Mouse (Mus musculus) neural tube, embryonic 14.5 days (tissue): ENCODE data around the gene Ndfip2. TPM values are rescaled to one million over a fixed set of nuclear protein-coding genes. Genes with fewer than 3 reads are reported as not detected.
A peak's percentile ranks its signal among the peaks of the same experiment; 100 is the strongest.

Source experiments
- ATAC-seq: fragments of 200-750 bp; cut with Nextera tagmentation; 2 replicates; pipeline ENCODE4 v1.8.0; 2017; ENCODE audit warnings: low read depth, mild to moderate bottlenecking, moderate TSS enrichment, moderate library complexity
- H3K27ac ChIP-seq: fragments of 300-500 bp; sonication (generic); 2 replicates; pipeline ENCODE4 v1.5.1; 2014; ENCODE audit warnings: low read depth, mild to moderate bottlenecking, control low read depth, low read length, moderate library complexity, mixed read lengths
- H3K27me3 ChIP-seq: fragments of 300-500 bp; sonication (generic); 2 replicates; pipeline ENCODE4 v1.6.1; 2014; ENCODE audit warnings: low read length; ENCODE audit not compliant: control insufficient read depth, insufficient read depth
- H3K36me3 ChIP-seq: fragments of 300-500 bp; sonication (generic); 2 replicates; pipeline ENCODE4 v1.6.1; 2014; ENCODE audit warnings: low read length, mixed read lengths; ENCODE audit not compliant: control insufficient read depth, insufficient read depth
- H3K4me1 ChIP-seq: fragments of 300-500 bp; sonication (generic); 2 replicates; pipeline ENCODE4 v1.6.1; 2014; ENCODE audit warnings: low read length; ENCODE audit not compliant: control insufficient read depth, insufficient read depth
- H3K4me2 ChIP-seq: fragments of 300-500 bp; sonication (generic); 2 replicates; pipeline ENCODE4 v1.6.1; 2014; ENCODE audit warnings: mild to moderate bottlenecking, low read depth, low read length, control low read depth
- H3K4me3 ChIP-seq: fragments of 300-500 bp; sonication (generic); 2 replicates; pipeline ENCODE4 v1.5.1; 2014; ENCODE audit warnings: low read depth, low read length, control low read depth, mixed read lengths
- H3K9ac ChIP-seq: fragments of 300-500 bp; sonication (generic); replicated peaks from 2 replicates; pipeline ENCODE4 v1.6.1; 2014; ENCODE audit warnings: low read depth, mild to moderate bottlenecking, control low read depth, low read length, mixed read lengths
- H3K9me3 ChIP-seq: fragments of 300-500 bp; sonication (generic); 2 replicates; pipeline ENCODE4 v1.6.1; 2016; ENCODE audit warnings: low read length; ENCODE audit not compliant: control insufficient read depth
- WGBS: fragments of 180-500 bp; shearing (Covaris S2); extraction: QIAGEN DNeasy Blood & Tissue Kit; methylation state at CpG from one replicate; pipeline ENCODE4 v1.1.7; 2014; 5-methylcytosine and 5-hydroxymethylcytosine counted together
- polyA plus RNA-seq: library from polyadenylated mRNA; unstranded; fragments of >200 nt; fragmentation: Nextera tagmentation; extraction: Ambion mirVana; gene quantifications from 2 replicates; pipeline ENCODE4 v1.2.1, GENCODE M21; 2014

Ndfip2 gene
- polyA plus RNA-seq, 1 experiment from 2014 or later, result 141 TPM

GRCm38 (mm10) chr14:105295820-105296582, 37.6 kb downstream of the Ndfip2 start:
- Histone ChIP-seq H3K27ac (no peak overlapping the region), H3K9me3 (no peaks in the 10 kb centered on the region), H3K4me1 (no peaks in the 10 kb centered on the region), H3K4me3 (no peak overlapping the region), H3K36me3 (peaks cover 8% of the 10 kb centered on the region; the same call in 1 of the 2 replicates), H3K9ac (no peak overlapping the region), H3K27me3 (no peaks in the 10 kb centered on the region), H3K4me2 (no peak overlapping the region)
- ATAC-seq, result peak; percentile 63; the same call in 1 of the 2 replicates
- 69% methylated on average over 6 of the region's 6 CpGs for WGBS

GRCm38 (mm10) chr14:105299744-105300255, 41.4 kb downstream of the Ndfip2 start:
- no peak overlapping the region for H3K27ac ChIP-seq
- H3K36me3 ChIP-seq, result no peaks in the 10 kb centered on the region
- H3K4me2 ChIP-seq, result no peak overlapping the region
- no peak for ATAC-seq
- 86% methylated on average over 5 of the region's 5 CpGs for WGBS
- no peaks in the 10 kb centered on the region for H3K4me1 ChIP-seq
- H3K9me3 ChIP-seq, result no peaks in the 10 kb centered on the region
- no peak overlapping the region for H3K9ac ChIP-seq
- H3K27me3 ChIP-seq, result no peaks in the 10 kb centered on the region
- no peak overlapping the region for H3K4me3 ChIP-seq

- WGBS, result 77% methylated on average over 10 of the region's 10 CpGs
- H3K9ac ChIP-seq, result no peak overlapping the region
- H3K4me3 ChIP-seq, result no peak overlapping the region
- no peaks in the 10 kb centered on the region for H3K36me3 ChIP-seq
- H3K9me3 ChIP-seq, result no peaks in the 10 kb centered on the region
- no peak for ATAC-seq
- no peak overlapping the region for H3K4me2 ChIP-seq
- no peaks in the 10 kb centered on the region for H3K27me3 ChIP-seq
- H3K4me1 ChIP-seq, result no peaks in the 10 kb centered on the region
- H3K27ac ChIP-seq, result no peak overlapping the region
Measured at GRCm38 (mm10) chr14:105300551-105300950, 42.2 kb downstream of the Ndfip2 start.

GRCm38 (mm10) chr14:105302708-105303107, 44.3 kb downstream of the Ndfip2 start:
- Histone ChIP-seq H3K4me2 (no peak overlapping the region), H3K9me3 (no peaks in the 10 kb centered on the region), H3K4me1 (no peaks in the 10 kb centered on the region), H3K27me3 (no peaks in the 10 kb centered on the region), H3K36me3 (no peaks in the 10 kb centered on the region), H3K27ac (no peak overlapping the region), H3K9ac (no peak overlapping the region), H3K4me3 (no peak overlapping the region)
- no peak for ATAC-seq
- 69% methylated on average over 4 of the region's 4 CpGs for WGBS

GRCm38 (mm10) chr14:105307716-105308115, 49.3 kb downstream of the Ndfip2 start:
- no peak for ATAC-seq
- H3K36me3 ChIP-seq, result peaks cover 4% of the 10 kb centered on the region; the same call in 1 of the 2 replicates
- H3K27ac ChIP-seq, result no peak overlapping the region
- H3K4me2 ChIP-seq, result no peak overlapping the region
- H3K9me3 ChIP-seq, result no peaks in the 10 kb centered on the region
- no peaks in the 10 kb centered on the region for H3K4me1 ChIP-seq
- no peak overlapping the region for H3K4me3 ChIP-seq
- H3K9ac ChIP-seq, result no peak overlapping the region
- WGBS, result 75% methylated on average over 4 of the region's 4 CpGs
- H3K27me3 ChIP-seq, result no peaks in the 10 kb centered on the region

GRCm38 (mm10) chr14:105312366-105312765, 54.0 kb downstream of the Ndfip2 start:
- Histone ChIP-seq H3K9me3 (no peaks in the 10 kb centered on the region), H3K4me1 (no peaks in the 10 kb centered on the region), H3K4me3 (no peak overlapping the region), H3K9ac (no peak overlapping the region), H3K4me2 (no peak overlapping the region), H3K27ac (no peak overlapping the region), H3K36me3 (peaks cover 4% of the 10 kb centered on the region; the same call in 1 of the 2 replicates), H3K27me3 (no peaks in the 10 kb centered on the region)
- no peak for ATAC-seq
- 93% methylated on average over 4 of the region's 4 CpGs for WGBS

GRCm38 (mm10) chr14:105312944-105313343, 54.6 kb downstream of the Ndfip2 start:
- H3K4me2 ChIP-seq, result no peak overlapping the region
- H3K4me3 ChIP-seq, result no peak overlapping the region
- 88% methylated on average over 2 of the region's 2 CpGs for WGBS
- H3K27me3 ChIP-seq, result no peaks in the 10 kb centered on the region
- H3K4me1 ChIP-seq, result no peaks in the 10 kb centered on the region
- H3K27ac ChIP-seq, result no peak overlapping the region
- H3K36me3 ChIP-seq, result peaks cover 4% of the 10 kb centered on the region; the same call in 1 of the 2 replicates
- ATAC-seq, result 0 out of 2 replicates have a peak, but pooled peaks have one; percentile 38
- no peak overlapping the region for H3K9ac ChIP-seq
- H3K9me3 ChIP-seq, result no peaks in the 10 kb centered on the region

GRCm38 (mm10) chr14:105313877-105314276, 55.5 kb downstream of the Ndfip2 start:
- H3K4me3 ChIP-seq, result no peak overlapping the region
- H3K9me3 ChIP-seq, result no peaks in the 10 kb centered on the region
- no peak overlapping the region for H3K9ac ChIP-seq
- no peaks in the 10 kb centered on the region for H3K27me3 ChIP-seq
- no peak overlapping the region for H3K4me2 ChIP-seq
- no peaks in the 10 kb centered on the region for H3K4me1 ChIP-seq
- ATAC-seq, result peak; percentile 44; the same call in 1 of the 2 replicates
- no peak overlapping the region for H3K27ac ChIP-seq
- 57% methylated on average over 5 of the region's 5 CpGs for WGBS
- H3K36me3 ChIP-seq, result peaks cover 4% of the 10 kb centered on the region; the same call in 1 of the 2 replicates

- no peaks in the 10 kb centered on the region for H3K27me3 ChIP-seq
- H3K9me3 ChIP-seq, result no peaks in the 10 kb centered on the region
- no peak overlapping the region for H3K4me2 ChIP-seq
- H3K9ac ChIP-seq, result no peak overlapping the region
- no peaks in the 10 kb centered on the region for H3K4me1 ChIP-seq
- H3K36me3 ChIP-seq, result no peaks in the 10 kb centered on the region
- ATAC-seq, result no peak
- no peak overlapping the region for H3K27ac ChIP-seq
- 77% methylated on average over 3 of the region's 3 CpGs for WGBS
- H3K4me3 ChIP-seq, result no peak overlapping the region
Measured at GRCm38 (mm10) chr14:105321712-105322111, 63.3 kb downstream of the Ndfip2 start.
